Mouse (Mus musculus) granulocyte monocyte progenitor cell, adult 5-6 weeks (primary cell): ENCODE results near the gene Rab9b. TPM values are rescaled to one million over a fixed set of nuclear protein-coding genes. Genes with fewer than 3 reads are reported as not detected.

ENCODE experiments used
- ATAC-seq: replicated peaks from 2 replicates; pipeline ENCODE4 v1.8.0; 2016; ENCODE audit warnings: mild to moderate bottlenecking, moderate TSS enrichment, inconsistent platforms; ENCODE audit not compliant: poor library complexity, severe bottlenecking
- total RNA-seq, 2 experiments: library from RNA; stranded (forward) in 1 of 2; stranded (reverse) in 1 of 2; fragments of 200-712, 200-1000 nt in 1 of 2; fragments of >200 nt in 1 of 2; fragmentation: Nextera tagmentation in 1 of 2; gene quantifications; 2 replicates each; pipeline ENCODE4 v1.2.3; 2014 to 2017

Gene Rab9b
- total RNA-seq (2014; fragmentation: Nextera tagmentation) (not detected in 2 replicates), total RNA-seq (2017) (not detected in 2 replicates)

GRCm38 (mm10) chrX:136868061-136869040 is at the start of gene Rab9b:
Rab9b (minus strand) TSS chrX:136868755.
- ATAC-seq, result peak; percentile 46

DNA sequence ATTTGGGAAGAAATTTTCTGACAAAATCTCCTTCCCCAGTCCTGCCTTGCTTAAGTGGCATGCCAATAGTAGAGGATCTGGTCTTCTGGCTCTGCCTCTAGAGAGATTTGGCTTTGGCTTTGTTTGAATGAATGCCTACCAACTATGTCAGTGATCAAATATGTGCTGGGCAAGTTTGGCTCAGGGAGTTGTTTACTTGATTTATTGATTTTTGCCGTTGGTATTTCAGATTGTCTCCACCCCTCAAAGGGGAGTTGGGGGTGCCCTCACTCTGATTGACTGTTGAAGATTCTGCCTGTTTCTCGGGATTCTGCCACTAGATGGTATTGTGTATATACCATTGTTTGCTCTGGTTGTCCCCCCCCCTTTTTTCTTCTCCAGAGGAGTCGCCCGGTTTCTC is 35.8 kb upstream of the Rab9b start:
- no peak for ATAC-seq

DNA sequence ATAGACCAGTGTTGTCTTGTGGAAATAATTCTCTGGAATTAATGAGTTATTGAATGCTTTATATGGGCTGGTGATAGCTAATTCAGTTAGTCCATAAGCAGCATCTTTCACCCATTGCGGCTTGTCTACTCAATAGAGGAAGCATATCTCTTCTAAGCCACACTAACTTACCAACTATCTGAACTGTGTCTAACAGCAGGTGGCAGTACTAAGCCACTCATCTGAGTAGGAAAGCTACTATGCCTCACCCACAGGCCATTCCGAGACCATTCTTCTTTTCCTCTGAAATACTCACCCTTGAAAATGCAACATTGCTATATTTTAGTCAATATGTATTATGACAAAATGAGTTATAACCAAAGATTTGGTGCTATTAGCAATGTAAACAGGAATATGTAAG is 27.2 kb upstream of the Rab9b start:
- peak; percentile 68 for ATAC-seq

- no peak for ATAC-seq
Observed at GRCm38 (mm10) chrX:136850300-136850699, 18.3 kb downstream of the Rab9b start.

DNA sequence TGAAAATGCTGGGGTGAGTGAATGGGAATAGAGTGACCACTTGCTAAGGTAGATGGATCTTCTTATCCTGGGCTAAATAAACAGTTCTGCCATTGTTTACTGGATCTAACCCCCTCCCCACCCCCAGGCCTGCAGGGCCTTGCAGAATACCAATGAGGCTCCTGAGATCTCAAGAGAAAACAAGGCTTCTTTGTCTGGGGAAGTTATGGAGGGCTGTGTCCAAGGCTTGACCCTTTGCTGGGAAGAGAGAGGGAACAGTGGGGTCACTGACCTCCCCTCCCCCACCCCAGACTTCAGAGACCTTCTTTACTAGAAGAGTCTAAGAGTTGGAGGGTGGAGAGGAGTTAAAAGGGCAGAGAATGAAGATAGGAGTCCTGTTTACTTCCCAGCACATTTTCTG is 39.9 kb downstream of the Rab9b start:
- ATAC-seq, result no peak

DNA sequence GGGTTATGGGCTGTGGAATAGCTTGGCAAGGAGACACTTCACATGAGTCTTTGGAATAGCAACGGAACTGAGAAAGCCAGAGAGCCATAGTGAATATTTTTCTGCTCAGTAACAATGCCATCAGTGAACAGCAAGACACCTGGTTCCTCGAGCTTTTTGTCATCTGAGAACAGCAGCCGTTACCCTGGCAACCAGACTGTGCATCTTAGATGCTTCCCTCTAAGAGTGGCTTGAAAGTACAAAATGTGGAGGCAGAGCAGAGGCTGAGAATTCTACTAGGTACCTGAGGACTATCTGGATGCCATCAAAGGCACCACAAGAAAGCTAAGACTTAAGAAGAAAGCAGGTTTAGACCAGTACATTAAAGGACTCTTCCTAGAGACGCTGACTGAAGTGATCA is 43.5 kb downstream of the Rab9b start:
- no peak for ATAC-seq

DNA sequence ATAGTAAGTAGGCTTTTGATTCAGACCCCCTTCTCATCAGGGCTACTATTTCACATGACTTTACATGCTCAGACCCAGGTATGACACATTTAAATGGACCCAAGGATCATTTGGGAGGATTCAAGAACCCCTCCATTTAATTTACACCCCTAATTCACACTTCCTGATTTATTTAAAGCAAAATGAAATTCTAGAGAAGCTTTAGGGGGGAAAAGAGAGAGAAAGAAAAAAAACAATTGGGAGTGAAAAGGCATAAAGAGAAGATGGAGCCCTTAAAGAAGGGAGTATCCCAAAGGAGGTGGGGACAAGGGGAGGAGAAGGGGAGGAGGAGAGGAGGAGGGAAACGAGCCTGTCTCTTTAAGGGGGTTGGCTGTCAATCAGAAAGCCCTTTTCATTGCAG is 46.2 kb downstream of the Rab9b start, which contains the start of gene Plp1:
TSS of gene Plp1 (plus strand) at position 301 of the 400 bp plus-strand sequence.
- ATAC-seq, result no peak

GRCm38 (mm10) chrX:136820250-136820649 is 48.3 kb downstream of the Rab9b start:
- ATAC-seq, result peak; percentile 86

DNA sequence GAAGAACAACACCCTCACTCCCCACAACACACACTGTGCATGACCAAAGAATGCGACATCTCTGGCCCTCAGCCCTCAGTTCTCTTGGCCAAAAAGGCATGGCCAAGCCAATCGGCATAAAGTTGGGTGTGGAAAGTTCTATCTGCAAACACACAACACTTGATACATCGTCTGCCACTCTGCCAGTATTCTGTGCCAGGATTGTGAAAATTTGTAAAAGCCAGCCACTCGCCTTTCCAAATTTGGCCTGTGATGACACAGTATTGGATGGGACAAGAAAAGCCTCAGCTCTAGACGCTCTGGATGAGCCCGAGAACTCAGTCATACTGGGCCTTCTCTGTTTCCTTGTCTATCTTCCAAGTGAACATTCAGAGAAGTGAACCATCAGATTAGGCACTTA is 48.8 kb downstream of the Rab9b start:
- ATAC-seq, result no peak

Other genes starting within 250 kb of the Rab9b start
- 1.1 TPM in 2 replicates for gene Tceal1, start 160.8 kb downstream of the Rab9b start, total RNA-seq (2014; fragmentation: Nextera tagmentation)
- gene Tceal1, start 160.8 kb downstream of the Rab9b start, total RNA-seq (2017), result 0.21 and 0.39 TPM in 2 replicates
- 170 and 206 TPM in 2 replicates for gene Morf4l2, start 125.1 kb downstream of the Rab9b start, total RNA-seq (2014; fragmentation: Nextera tagmentation)
- gene Morf4l2, start 125.1 kb downstream of the Rab9b start, total RNA-seq (2017), result 712 and 733 TPM in 2 replicates
- gene Glra4, start 88.6 kb downstream of the Rab9b start, total RNA-seq (2014; fragmentation: Nextera tagmentation), result not detected in 2 replicates
- gene Glra4, start 88.6 kb downstream of the Rab9b start, total RNA-seq (2017), result not detected in 2 replicates
- 0.77 and 1.2 TPM in 2 replicates for gene Plp1, start 46.1 kb downstream of the Rab9b start, total RNA-seq (2014; fragmentation: Nextera tagmentation)
- 0.36 and 1.3 TPM in 2 replicates for gene Plp1, start 46.1 kb downstream of the Rab9b start, total RNA-seq (2017)
- not detected in 2 replicates for gene H2bfm, start 58.6 kb upstream of the Rab9b start, total RNA-seq (2014; fragmentation: Nextera tagmentation)
- not detected in 2 replicates for gene H2bfm, start 58.6 kb upstream of the Rab9b start, total RNA-seq (2017)
- gene Tmsb15b2, start 106.7 kb upstream of the Rab9b start, total RNA-seq (2014; fragmentation: Nextera tagmentation), result 12.7 and 59.8 TPM in 2 replicates
- 9.2 TPM in 1 of 2 replicates, not detected in the other for gene Tmsb15b2, start 106.7 kb upstream of the Rab9b start, total RNA-seq (2017)
- gene Tmsb15l, start 108.1 kb upstream of the Rab9b start, total RNA-seq (2014; fragmentation: Nextera tagmentation), result 10.1 TPM in 1 of 2 replicates, not detected in the other
- gene Tmsb15l, start 108.1 kb upstream of the Rab9b start, total RNA-seq (2017), result 11.4 and 28.5 TPM in 2 replicates
- gene Tmsb15b1, start 108.1 kb upstream of the Rab9b start, total RNA-seq (2014; fragmentation: Nextera tagmentation), result 7.3 and 16.8 TPM in 2 replicates
- gene Tmsb15b1, start 108.1 kb upstream of the Rab9b start, total RNA-seq (2017), result 6.7 and 15.6 TPM in 2 replicates
- gene Zcchc18, start 124.4 kb upstream of the Rab9b start, total RNA-seq (2014; fragmentation: Nextera tagmentation), result not detected in 2 replicates
- not detected in 2 replicates for gene Zcchc18, start 124.4 kb upstream of the Rab9b start, total RNA-seq (2017)
- 4.9 and 16.1 TPM in 2 replicates for gene Slc25a53, start 169.5 kb upstream of the Rab9b start, total RNA-seq (2014; fragmentation: Nextera tagmentation)
- 5.0 and 14.1 TPM in 2 replicates for gene Slc25a53, start 169.5 kb upstream of the Rab9b start, total RNA-seq (2017)
- gene Fam199x, start 180.8 kb upstream of the Rab9b start, total RNA-seq (2014; fragmentation: Nextera tagmentation), result 4.1 and 5.4 TPM in 2 replicates
- gene Fam199x, start 180.8 kb upstream of the Rab9b start, total RNA-seq (2017), result 12.2 and 12.8 TPM in 2 replicates